7 mouse cellular contexts compared by ENCODE assay signal in genomic region chr12:31950659-31951031, GRCm38 (mm10). TPM values are rescaled to one million over a fixed set of nuclear protein-coding genes. Genes with fewer than 3 reads are reported as not detected.
DNase-seq lines count a peak whose midpoint lies in the region; ATAC-seq lines count a peak whose summit lies in the region.

No protein-coding gene starts in this region.

- WGBS in lung, embryonic 16.5 days, result 2% methylated on average over 9 of the region's 9 CpGs
- WGBS in embryonic facial prominence, embryonic 14.5 days, result 6% methylated on average over 9 of the region's 9 CpGs
- WGBS in hindbrain, embryonic 13.5 days, result 5% methylated on average over 9 of the region's 9 CpGs
- WGBS in midbrain, embryonic 15.5 days, result 4% methylated on average over 9 of the region's 9 CpGs

- H3K36me3 ChIP-seq in lung, embryonic 16.5 days (ENCODE audit: control insufficient read depth, insufficient read depth, low read length), result no peaks in the 10 kb centered on the region
- H3K36me3 ChIP-seq in embryonic facial prominence, embryonic 14.5 days (ENCODE audit: control insufficient read depth, insufficient read depth, low read length), result no peaks in the 10 kb centered on the region
- H3K36me3 ChIP-seq in hindbrain, embryonic 13.5 days, result no peaks in the 10 kb centered on the region
- H3K36me3 ChIP-seq in midbrain, embryonic 15.5 days (replicated peaks), result no peaks in the 10 kb centered on the region

- H3K4me3 ChIP-seq in lung, embryonic 16.5 days (ENCODE audit: low read length), result peak overlapping the region; percentile 51
- peak overlapping the region; percentile 47 for H3K4me3 ChIP-seq in embryonic facial prominence, embryonic 14.5 days (ENCODE audit: low read depth, low read length)
- peak overlapping the region; percentile 43 for H3K4me3 ChIP-seq in hindbrain, embryonic 13.5 days
- H3K4me3 ChIP-seq in midbrain, embryonic 15.5 days, result peak overlapping the region; percentile 92

- H3K4me2 ChIP-seq in lung, embryonic 16.5 days (ENCODE audit: low read depth, low read length), result peak overlapping the region; percentile 66
- peak overlapping the region; percentile 80 for H3K4me2 ChIP-seq in embryonic facial prominence, embryonic 14.5 days (ENCODE audit: low read depth, low read length)
- peak overlapping the region; percentile 70 for H3K4me2 ChIP-seq in hindbrain, embryonic 13.5 days
- H3K4me2 ChIP-seq in midbrain, embryonic 15.5 days, result peak overlapping the region; percentile 89

- H3K27me3 ChIP-seq in lung, embryonic 16.5 days (ENCODE audit: control insufficient read depth, insufficient read depth, low read depth, low read length), result no peaks in the 10 kb centered on the region
- no peaks in the 10 kb centered on the region for H3K27me3 ChIP-seq in embryonic facial prominence, embryonic 14.5 days (replicated peaks; ENCODE audit: control insufficient read depth, insufficient read depth, low read length)
- no peaks in the 10 kb centered on the region for H3K27me3 ChIP-seq in hindbrain, embryonic 13.5 days
- no peaks in the 10 kb centered on the region for H3K27me3 ChIP-seq in midbrain, embryonic 15.5 days (replicated peaks)

- H3K9me3 ChIP-seq in lung, embryonic 16.5 days (ENCODE audit: control insufficient read depth, low read length), result no peaks in the 10 kb centered on the region
- no peaks in the 10 kb centered on the region for H3K9me3 ChIP-seq in embryonic facial prominence, embryonic 14.5 days (ENCODE audit: control insufficient read depth, low read length)
- H3K9me3 ChIP-seq in hindbrain, embryonic 13.5 days, result no peaks in the 10 kb centered on the region
- H3K9me3 ChIP-seq in midbrain, embryonic 15.5 days, result no peaks in the 10 kb centered on the region

- H3K27ac ChIP-seq in lung, embryonic 16.5 days (ENCODE audit: low read length), result peak overlapping the region; percentile 88
- peak overlapping the region; percentile 82 for H3K27ac ChIP-seq in embryonic facial prominence, embryonic 14.5 days (replicated peaks; ENCODE audit: low read depth, low read length)
- peak overlapping the region; percentile 87 for H3K27ac ChIP-seq in hindbrain, embryonic 13.5 days
- H3K27ac ChIP-seq in midbrain, embryonic 15.5 days, result peak overlapping the region; percentile 84

- no peak for DNase-seq in lung, postnatal 25 days (ENCODE audit: low spot score)
- DNase-seq in embryonic facial prominence, embryonic 14.5 days (ENCODE audit: low spot score), result no peak
- DNase-seq in left cerebral cortex, adult 11 months (ENCODE audit: low spot score), result no peak
- no peak for DNase-seq in kidney, adult 8-10 months

- peaks cover 7% of the 10 kb centered on the region; the same call in 1 of the 2 replicates for H3K4me1 ChIP-seq in lung, embryonic 16.5 days (replicated peaks; ENCODE audit: control insufficient read depth, insufficient read depth, low read length)
- H3K4me1 ChIP-seq in embryonic facial prominence, embryonic 14.5 days (ENCODE audit: control insufficient read depth, insufficient read depth, low read length), result 0 out of 2 replicates have a peak, but pooled peaks cover 5% of the 10 kb centered on the region
- peaks cover 7% of the 10 kb centered on the region for H3K4me1 ChIP-seq in hindbrain, embryonic 13.5 days (replicated peaks)
- peaks cover 10% of the 10 kb centered on the region for H3K4me1 ChIP-seq in midbrain, embryonic 15.5 days

- H3K9ac ChIP-seq in lung, embryonic 16.5 days (ENCODE audit: low read length), result peak overlapping the region; percentile 62
- H3K9ac ChIP-seq in embryonic facial prominence, embryonic 14.5 days (ENCODE audit: low read depth, low read length), result peak overlapping the region; percentile 57
- H3K9ac ChIP-seq in hindbrain, embryonic 13.5 days, result peak overlapping the region; percentile 53; the same call in 1 of the 2 replicates
- H3K9ac ChIP-seq in midbrain, embryonic 15.5 days, result 0 out of 2 replicates have a peak overlapping the region, but pooled peaks have one; percentile 21

- ATAC-seq in lung, embryonic 16.5 days (ENCODE audit: low read depth), result no peak
- no peak for ATAC-seq in embryonic facial prominence, embryonic 14.5 days (ENCODE audit: low read depth)
- ATAC-seq in hindbrain, embryonic 13.5 days (ENCODE audit: low FRiP score), result no peak
- ATAC-seq in midbrain, embryonic 15.5 days (replicated peaks), result no peak

RNA-seq across cellular contexts. Expression of gene Hbp1, which starts 0.3 kb away (rescaled TPM):
- 146 and 157 TPM in 2 replicates for polyA plus RNA-seq in lung, embryonic 16.5 days (2015; fragmentation: Nextera tagmentation; extraction: Ambion mirVana)
- polyA plus RNA-seq in embryonic facial prominence, embryonic 14.5 days (2014; fragmentation: Nextera tagmentation; extraction: Ambion mirVana), result 116 and 129 TPM in 2 replicates
- polyA plus RNA-seq in hindbrain, embryonic 13.5 days (2015; fragmentation: Nextera tagmentation; extraction: Ambion mirVana), result 66.7 and 68.0 TPM in 2 replicates
- 48.3 and 49.2 TPM in 2 replicates for polyA plus RNA-seq in midbrain, embryonic 15.5 days (2015; fragmentation: Nextera tagmentation; extraction: Ambion mirVana)
